Mouse (Mus musculus): ENCODE data around the gene Dpp6.

The Dpp6 gene

GRCm38 (mm10) chr5:27247793-27248192, 430.8 kb downstream of the Dpp6 start:
- DNase-seq (ENCODE audit: low read depth, low spot score), result no peak
- no peaks in the 10 kb centered on the region for H3K27me3 ChIP-seq (ENCODE audit: control insufficient read depth, insufficient read depth, low read length, poor library complexity, severe bottlenecking)
- no peaks in the 10 kb centered on the region for H3K36me3 ChIP-seq (ENCODE audit: control insufficient read depth, insufficient read depth, low read length, poor library complexity, severe bottlenecking)

DNA sequence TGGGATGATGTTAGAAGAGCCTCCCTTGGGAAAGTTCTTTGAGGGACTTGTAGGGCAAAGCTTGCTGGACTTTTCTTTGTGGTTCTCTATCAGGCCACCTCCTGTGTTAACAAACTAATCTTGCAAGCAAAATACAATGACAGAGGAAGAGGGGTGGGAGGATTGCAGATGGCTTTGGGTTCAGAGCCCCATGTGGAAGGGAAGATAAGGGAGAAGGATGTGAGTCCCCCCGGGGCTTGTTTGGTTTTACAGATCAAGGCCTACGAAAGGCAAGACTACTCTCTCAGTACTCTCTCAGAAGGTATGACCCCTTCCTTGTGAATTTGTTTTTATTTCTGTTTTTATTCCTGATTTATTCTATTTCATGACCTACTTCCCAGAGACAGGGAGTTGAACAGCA, 431.7 kb downstream of the Dpp6 start:
- DNase-seq (ENCODE audit: low read depth, low spot score), result no peak
- H3K36me3 ChIP-seq (ENCODE audit: control insufficient read depth, insufficient read depth, low read length, poor library complexity, severe bottlenecking), result no peaks in the 10 kb centered on the region
- H3K27me3 ChIP-seq (ENCODE audit: control insufficient read depth, insufficient read depth, low read length, poor library complexity, severe bottlenecking), result no peaks in the 10 kb centered on the region

DNA sequence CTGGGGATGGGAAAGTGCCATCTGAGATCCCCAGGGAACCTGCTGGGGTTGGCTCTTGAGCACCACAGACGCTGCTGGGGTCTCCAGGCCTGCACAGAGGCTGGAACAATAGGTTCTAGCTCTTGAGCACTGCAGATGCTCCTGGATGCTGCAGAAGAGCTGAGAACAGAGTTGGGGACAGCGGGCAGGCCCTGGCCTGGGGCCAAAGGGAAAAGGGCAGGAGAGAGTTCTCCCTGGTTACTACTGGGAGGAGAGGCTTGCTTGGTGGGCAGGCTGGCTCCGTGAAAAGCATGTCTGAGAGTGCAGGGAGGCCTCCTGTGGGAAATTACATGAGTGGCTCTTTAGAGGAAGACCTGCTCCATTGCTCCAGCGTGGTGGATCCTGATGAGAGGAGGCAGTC, 432.9 kb downstream of the Dpp6 start:
- Histone ChIP-seq H3K36me3 (ENCODE audit: control insufficient read depth, insufficient read depth, low read length, poor library complexity, severe bottlenecking) (no peaks in the 10 kb centered on the region), H3K27me3 (ENCODE audit: control insufficient read depth, insufficient read depth, low read length, poor library complexity, severe bottlenecking) (no peaks in the 10 kb centered on the region)
- DNase-seq (ENCODE audit: low read depth, low spot score), result no peak

DNA sequence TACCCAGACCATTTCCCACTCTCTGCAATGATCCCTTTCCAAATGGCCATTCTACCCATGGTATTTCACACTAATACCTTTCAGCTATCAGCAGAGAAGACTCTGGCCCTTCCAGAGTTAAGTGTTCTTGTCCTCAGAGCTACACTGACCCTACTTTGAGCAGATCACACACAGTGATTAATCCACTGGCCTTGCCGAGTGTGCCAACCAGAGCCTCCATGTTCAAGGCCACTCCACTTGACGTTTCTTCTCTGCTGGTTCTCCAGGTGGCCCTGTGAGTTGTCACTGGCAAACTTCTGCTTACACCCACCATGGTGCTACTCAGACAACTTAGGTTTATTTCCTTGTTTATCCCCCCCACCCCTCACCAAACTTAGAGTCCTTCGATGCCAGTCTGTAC, 433.9 kb downstream of the Dpp6 start:
- no peak for DNase-seq (ENCODE audit: low read depth, low spot score)
- Histone ChIP-seq H3K36me3 (ENCODE audit: control insufficient read depth, insufficient read depth, low read length, poor library complexity, severe bottlenecking) (no peaks in the 10 kb centered on the region), H3K27me3 (ENCODE audit: control insufficient read depth, insufficient read depth, low read length, poor library complexity, severe bottlenecking) (no peaks in the 10 kb centered on the region)

DNA sequence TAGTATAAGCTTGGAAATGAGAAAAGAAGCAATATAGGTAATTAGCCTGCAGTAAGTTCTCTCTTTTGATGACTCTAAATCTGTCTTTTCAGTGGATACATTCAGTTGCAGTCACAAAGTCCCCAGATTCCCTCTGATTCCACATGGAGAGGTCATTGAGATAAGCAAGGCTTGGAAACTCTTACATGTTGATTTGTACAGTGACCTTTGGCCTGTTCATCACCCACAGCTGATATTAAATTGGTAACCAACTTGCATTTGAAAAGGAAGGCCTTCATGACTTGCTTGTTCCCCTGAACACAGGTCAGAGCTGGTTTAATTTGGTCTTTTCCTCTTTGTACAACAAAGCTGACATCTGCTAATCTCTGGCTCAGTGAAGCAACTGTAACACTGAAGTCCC, 434.4 kb downstream of the Dpp6 start:
- Histone ChIP-seq H3K36me3 (ENCODE audit: control insufficient read depth, insufficient read depth, low read length, poor library complexity, severe bottlenecking) (no peaks in the 10 kb centered on the region), H3K27me3 (ENCODE audit: control insufficient read depth, insufficient read depth, low read length, poor library complexity, severe bottlenecking) (no peaks in the 10 kb centered on the region)
- no peak for DNase-seq (ENCODE audit: low read depth, low spot score)

- Histone ChIP-seq H3K36me3 (ENCODE audit: control insufficient read depth, insufficient read depth, low read length, poor library complexity, severe bottlenecking) (no peaks in the 10 kb centered on the region), H3K27me3 (ENCODE audit: control insufficient read depth, insufficient read depth, low read length, poor library complexity, severe bottlenecking) (no peaks in the 10 kb centered on the region)
- no peak for DNase-seq (ENCODE audit: low read depth, low spot score)
Observed at GRCm38 (mm10) chr5:27255247-27255646, 438.2 kb downstream of the Dpp6 start.

DNA sequence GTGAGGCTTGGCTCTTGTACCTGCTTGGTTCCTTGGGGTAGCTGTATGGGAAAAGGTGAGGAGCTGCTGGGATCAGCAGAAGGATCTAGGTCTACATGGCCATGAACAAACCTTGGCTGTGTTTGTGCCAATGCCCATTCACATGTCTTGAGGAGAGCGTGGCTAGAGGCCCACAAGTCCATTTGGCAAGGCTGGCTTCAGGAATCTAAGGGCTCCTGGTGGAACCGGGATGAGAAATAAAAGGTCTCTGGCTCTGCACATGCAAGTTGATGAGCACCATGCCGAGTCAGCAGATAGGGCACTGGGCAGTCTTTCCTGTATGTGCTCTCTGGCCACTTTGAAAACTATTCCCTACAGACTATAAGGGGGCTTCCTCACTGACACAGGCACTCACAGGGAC, 441.6 kb downstream of the Dpp6 start:
- H3K36me3 ChIP-seq (ENCODE audit: control insufficient read depth, insufficient read depth, low read length, poor library complexity, severe bottlenecking), result no peaks in the 10 kb centered on the region
- no peaks in the 10 kb centered on the region for H3K27me3 ChIP-seq (ENCODE audit: control insufficient read depth, insufficient read depth, low read length, poor library complexity, severe bottlenecking)
- DNase-seq (ENCODE audit: low read depth, low spot score), result no peak

DNA sequence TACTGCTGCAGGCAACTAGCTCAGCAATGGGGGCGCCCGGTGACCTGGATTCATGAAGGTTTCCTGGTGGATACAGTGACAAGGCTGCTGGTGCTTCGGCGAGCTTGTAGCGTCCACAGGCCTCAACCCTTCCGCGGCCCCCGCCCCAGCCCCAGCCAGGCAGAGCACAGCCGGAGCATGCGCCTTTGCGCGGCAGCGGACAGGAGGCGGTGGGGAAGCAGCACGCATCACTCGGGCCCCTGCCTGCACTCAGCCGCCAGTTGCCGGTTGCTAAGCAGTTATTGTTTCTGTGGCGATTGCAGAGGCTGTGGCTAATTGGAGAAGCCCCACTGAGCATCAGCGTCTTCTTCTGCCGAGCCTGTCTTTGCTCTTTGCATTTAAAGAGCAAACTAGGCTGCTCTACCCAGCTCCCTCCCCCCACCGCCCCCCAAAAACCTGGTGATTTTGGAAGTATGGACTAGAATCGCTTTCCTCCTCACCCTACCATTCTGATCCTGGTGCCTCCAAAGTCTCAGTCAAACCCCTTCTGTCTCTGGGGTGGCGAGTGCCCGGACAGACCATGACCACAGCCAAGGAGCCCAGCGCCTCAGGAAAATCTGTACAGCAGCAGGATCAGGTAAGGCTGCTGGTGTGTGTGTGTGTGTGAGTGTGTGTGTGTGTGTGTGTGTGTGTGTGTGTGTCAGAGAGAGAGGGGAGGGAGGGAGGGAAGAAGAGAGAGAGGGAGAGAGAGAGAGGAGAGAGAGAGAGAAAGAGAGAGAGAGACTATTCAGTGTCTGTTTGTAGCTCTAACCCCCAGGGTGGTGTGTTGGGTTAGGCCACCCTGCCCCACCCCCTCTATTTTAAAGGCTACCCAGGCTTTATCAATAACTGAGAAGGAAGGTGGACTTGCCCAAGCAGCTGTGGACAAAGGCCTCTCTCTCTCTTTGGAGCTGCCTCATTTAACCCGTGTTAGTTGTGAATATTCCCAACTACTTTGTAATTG, 445.0 kb downstream of the Dpp6 start:
- no peak for DNase-seq (ENCODE audit: low read depth, low spot score)
- H3K36me3 ChIP-seq (ENCODE audit: control insufficient read depth, insufficient read depth, low read length, poor library complexity, severe bottlenecking), result no peaks in the 10 kb centered on the region
- no peaks in the 10 kb centered on the region for H3K27me3 ChIP-seq (ENCODE audit: control insufficient read depth, insufficient read depth, low read length, poor library complexity, severe bottlenecking)

DNA sequence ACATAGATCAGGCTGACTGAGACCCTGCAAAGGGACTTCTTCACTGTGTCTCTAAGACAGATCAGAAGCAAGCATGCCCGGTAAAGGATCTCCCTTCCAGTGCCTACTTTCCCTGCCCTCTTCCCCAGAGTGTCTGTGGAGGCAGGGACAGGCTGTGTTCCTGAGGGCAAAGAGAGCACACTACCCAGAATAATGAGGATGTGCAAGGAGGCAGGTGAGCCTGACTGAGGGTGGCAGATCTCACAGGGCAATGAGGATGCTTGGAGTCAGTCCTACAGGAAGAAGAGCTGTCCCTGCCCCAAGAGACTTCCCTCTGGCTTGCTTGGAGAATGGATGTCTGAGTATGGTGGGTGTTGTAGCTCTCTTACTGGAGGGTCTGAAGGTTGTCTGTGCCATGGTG, 445.7 kb downstream of the Dpp6 start:
- Histone ChIP-seq H3K36me3 (ENCODE audit: control insufficient read depth, insufficient read depth, low read length, poor library complexity, severe bottlenecking) (no peaks in the 10 kb centered on the region), H3K27me3 (ENCODE audit: control insufficient read depth, insufficient read depth, low read length, poor library complexity, severe bottlenecking) (no peaks in the 10 kb centered on the region)
- DNase-seq (ENCODE audit: low read depth, low spot score), result no peak

DNA sequence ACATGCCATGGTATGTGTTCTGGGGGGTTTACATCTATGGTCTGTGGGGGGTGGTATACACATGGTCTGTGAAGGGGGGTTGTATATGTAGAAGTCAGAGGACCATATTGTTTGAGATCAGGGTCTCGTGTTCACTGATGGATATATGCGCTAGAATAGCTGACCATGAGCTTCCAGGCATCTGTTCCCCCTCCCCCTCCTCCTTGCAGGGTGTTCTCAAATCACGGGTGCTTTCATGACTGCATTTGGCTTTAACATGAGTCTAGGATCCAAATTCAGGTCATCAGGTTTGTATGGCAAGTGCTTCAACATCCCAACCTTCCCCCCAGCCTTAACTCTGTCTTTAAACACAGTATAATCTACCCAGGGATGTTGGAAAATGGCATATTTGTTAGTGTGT, 448.3 kb downstream of the Dpp6 start:
- DNase-seq (ENCODE audit: low read depth, low spot score), result no peak
- Histone ChIP-seq H3K36me3 (ENCODE audit: control insufficient read depth, insufficient read depth, low read length, poor library complexity, severe bottlenecking) (no peaks in the 10 kb centered on the region), H3K27me3 (ENCODE audit: control insufficient read depth, insufficient read depth, low read length, poor library complexity, severe bottlenecking) (no peaks in the 10 kb centered on the region)

DNA sequence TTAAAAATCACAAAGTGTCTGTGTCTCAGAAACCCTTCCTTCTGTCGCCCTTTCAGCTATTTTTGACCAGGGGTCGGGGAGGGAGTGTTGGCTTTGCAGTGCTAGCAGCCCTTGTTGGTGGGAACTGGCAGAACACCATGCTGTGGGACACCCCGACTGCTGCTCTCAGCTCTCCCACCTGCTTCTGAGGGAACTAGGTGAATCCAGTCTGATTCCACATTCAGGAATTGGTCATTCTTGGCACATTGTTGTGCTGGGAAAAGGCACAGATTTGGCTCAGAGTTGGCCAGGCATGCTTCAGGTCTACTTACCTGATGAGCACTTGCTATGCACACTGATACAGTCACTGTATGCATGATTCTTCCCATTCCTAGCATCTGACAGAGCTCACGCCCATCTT, 454.3 kb downstream of the Dpp6 start:
- no peak for DNase-seq (ENCODE audit: low read depth, low spot score)
- H3K36me3 ChIP-seq (ENCODE audit: control insufficient read depth, insufficient read depth, low read length, poor library complexity, severe bottlenecking), result no peaks in the 10 kb centered on the region

DNA sequence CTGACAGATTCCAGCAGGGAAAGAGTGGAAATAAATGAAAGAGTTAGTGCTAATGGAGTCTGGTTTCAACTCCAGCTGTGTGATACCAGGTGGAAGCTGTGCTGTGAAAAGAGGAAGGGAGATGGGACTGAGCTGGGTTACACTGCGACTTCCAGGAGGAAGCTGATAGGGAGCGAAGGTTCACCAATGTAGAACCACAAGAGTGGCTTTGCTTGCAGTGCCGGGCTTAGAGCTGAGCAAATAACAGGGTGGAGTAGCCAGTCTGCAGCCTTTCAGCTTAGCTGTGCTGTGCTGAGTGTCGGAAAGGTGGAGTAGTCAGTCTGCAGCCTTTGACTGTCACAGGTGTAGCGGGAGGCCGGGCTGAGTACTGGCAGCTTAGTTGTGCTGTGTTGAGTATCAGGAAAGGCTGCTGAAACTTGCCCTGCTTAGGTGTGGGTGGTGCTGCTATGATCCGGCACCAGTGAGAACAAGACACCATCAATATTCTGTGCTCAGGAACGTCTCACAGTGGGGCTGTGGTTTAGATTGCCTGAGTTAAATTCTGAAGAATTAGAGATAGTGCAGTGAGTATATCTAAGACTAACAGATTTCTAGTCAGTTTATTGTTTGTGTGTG, 457.9 kb downstream of the Dpp6 start:
- no peak for DNase-seq (ENCODE audit: low read depth, low spot score)
- H3K27me3 ChIP-seq (ENCODE audit: control insufficient read depth, insufficient read depth, low read length, poor library complexity, severe bottlenecking), result no peaks in the 10 kb centered on the region
- no peaks in the 10 kb centered on the region for H3K36me3 ChIP-seq (ENCODE audit: control insufficient read depth, insufficient read depth, low read length, poor library complexity, severe bottlenecking)

More for the DNA sequence above, 454.3 kb downstream of the Dpp6 start:
- H3K27me3 ChIP-seq (ENCODE audit: control insufficient read depth, insufficient read depth, low read length, poor library complexity, severe bottlenecking), result no peaks in the 10 kb centered on the region

GRCm38 (mm10) chr5:27275871-27276270, 458.9 kb downstream of the Dpp6 start:
- H3K36me3 ChIP-seq (ENCODE audit: control insufficient read depth, insufficient read depth, low read length, poor library complexity, severe bottlenecking), result no peaks in the 10 kb centered on the region
- no peak for DNase-seq (ENCODE audit: low read depth, low spot score)
- H3K27me3 ChIP-seq (ENCODE audit: control insufficient read depth, insufficient read depth, low read length, poor library complexity, severe bottlenecking), result no peaks in the 10 kb centered on the region

GRCm38 (mm10) chr5:27278120-27278645, 461.2 kb downstream of the Dpp6 start:
- DNase-seq (ENCODE audit: low read depth, low spot score), result no peak

GRCm38 (mm10) chr5:27286876-27287275, 469.9 kb downstream of the Dpp6 start:
- Histone ChIP-seq H3K27me3 (ENCODE audit: control insufficient read depth, insufficient read depth, low read length, poor library complexity, severe bottlenecking) (no peaks in the 10 kb centered on the region), H3K36me3 (ENCODE audit: control insufficient read depth, insufficient read depth, low read length, poor library complexity, severe bottlenecking) (no peaks in the 10 kb centered on the region)
- DNase-seq (ENCODE audit: low read depth, low spot score), result no peak

More at GRCm38 (mm10) chr5:27278120-27278645, 461.2 kb downstream of the Dpp6 start:
- Histone ChIP-seq H3K27me3 (ENCODE audit: control insufficient read depth, insufficient read depth, low read length, poor library complexity, severe bottlenecking) (no peaks in the 10 kb centered on the region), H3K36me3 (ENCODE audit: control insufficient read depth, insufficient read depth, low read length, poor library complexity, severe bottlenecking) (no peaks in the 10 kb centered on the region)

Measured in splenic B cell, adult 2 months (primary cell).